Mouse (Mus musculus): ENCODE results near the gene Gas2l3.

The Gas2l3 gene

GRCm38 (mm10) chr10:89400674-89401336 lies 43.0 kb downstream of the Gas2l3 start:
- no peak for DNase-seq (ENCODE audit: low read depth, low spot score)

DNA sequence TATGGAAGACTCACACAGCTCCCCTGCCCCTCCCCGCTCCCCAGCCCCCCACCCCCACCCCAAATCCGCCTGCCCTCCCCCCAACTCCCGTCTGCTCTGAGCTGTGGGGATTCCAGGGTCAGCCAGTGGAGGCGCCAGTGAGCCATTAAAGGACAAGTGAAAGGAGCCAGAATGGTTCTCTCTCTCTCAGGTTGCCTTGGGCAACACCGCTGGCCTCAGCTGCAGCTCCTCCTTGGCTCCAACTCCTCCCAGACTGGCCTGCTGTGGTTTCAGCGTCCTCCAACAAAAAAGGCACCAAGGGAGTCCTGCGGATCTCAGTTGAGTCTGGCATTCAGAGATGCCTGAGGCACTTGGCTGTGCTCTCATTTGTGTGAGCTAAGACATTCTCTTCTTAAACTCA lies 47.9 kb downstream of the Gas2l3 start:
- DNase-seq (ENCODE audit: low read depth, low spot score): peak; percentile 29

GRCm38 (mm10) chr10:89395321-89395720 lies 48.4 kb downstream of the Gas2l3 start:
- no peak for DNase-seq (ENCODE audit: low read depth, low spot score)

- no peak for DNase-seq (ENCODE audit: low read depth, low spot score)
Measured at GRCm38 (mm10) chr10:89392687-89393086, 51.1 kb downstream of the Gas2l3 start.

- DNase-seq (ENCODE audit: low read depth, low spot score): no peak
Measured at GRCm38 (mm10) chr10:89391571-89392163, 52.1 kb downstream of the Gas2l3 start.

DNA sequence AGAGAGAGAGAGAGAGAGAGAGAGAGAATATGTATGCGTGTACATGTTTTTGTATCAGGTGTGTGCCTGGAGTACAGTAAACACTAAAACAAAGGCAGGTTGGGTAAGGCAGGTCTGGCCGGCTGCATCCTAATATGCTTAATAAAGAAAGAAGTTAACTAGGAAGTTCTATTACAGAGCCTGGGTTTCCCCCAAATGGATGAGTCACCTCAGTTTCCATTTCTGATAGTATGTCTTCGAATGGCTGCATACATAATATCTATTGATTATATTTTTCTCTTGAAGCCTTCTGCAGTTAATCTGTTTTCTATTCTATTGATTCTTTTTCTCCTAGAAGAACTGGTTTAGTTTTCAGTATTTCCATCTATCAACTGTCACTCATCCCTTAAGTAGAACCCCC lies 57.3 kb downstream of the Gas2l3 start:
- no peak for DNase-seq (ENCODE audit: low read depth, low spot score)

- peak; percentile 56 for DNase-seq (ENCODE audit: low read depth, low spot score)
Measured at GRCm38 (mm10) chr10:89383462-89383861, 60.3 kb downstream of the Gas2l3 start.

DNA sequence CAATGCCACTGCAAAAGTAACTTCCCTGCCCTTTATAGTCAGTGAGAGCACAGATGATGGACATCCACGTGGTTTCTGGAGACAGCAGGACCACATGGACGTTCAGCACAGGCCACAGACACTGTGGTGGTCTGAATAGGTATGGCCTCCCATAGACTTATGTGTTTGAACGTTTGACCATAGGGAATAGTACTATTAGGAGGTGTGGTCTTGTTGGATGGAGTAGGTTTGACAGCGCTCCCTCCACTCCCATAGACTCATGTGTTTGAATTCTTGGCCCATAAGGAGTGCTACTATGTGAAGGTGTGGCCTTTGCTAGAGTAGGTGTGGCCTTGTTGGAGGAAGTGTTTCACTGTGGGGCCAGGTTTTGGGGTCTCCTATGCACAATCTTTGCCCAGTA lies 66.0 kb downstream of the Gas2l3 start:
- no peak for DNase-seq (ENCODE audit: low read depth, low spot score)

GRCm38 (mm10) chr10:89370051-89370450 lies 73.7 kb downstream of the Gas2l3 start:
- no peak for DNase-seq (ENCODE audit: low read depth, low spot score)

DNA sequence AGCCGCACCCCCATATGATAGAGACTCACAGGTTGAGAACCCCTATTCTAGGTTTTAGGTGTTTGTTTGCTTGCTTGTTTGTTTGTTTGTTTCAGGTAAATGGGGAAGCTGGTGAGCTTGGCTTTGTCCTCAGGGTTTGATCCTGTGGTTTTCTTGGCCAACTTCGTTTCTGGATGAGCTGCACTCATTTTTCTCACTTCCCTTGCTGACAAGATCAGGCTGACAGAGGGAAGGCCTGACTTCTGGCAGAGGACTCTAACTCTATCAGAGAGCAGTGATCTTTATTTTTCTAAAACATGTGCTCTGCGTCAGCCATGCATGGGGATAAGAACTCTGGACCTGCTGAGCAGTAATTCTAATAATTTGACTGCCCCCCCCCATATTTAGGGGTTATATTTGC lies 84.8 kb downstream of the Gas2l3 start:
- no peak for DNase-seq (ENCODE audit: low read depth, low spot score)

Measured in retina, postnatal 7 days (tissue).